Mouse (Mus musculus) intestine, embryonic 14.5 days (tissue): Measurements from ENCODE around the gene Flywch1. TPM values are rescaled to one million over a fixed set of nuclear protein-coding genes. Genes with fewer than 3 reads are reported as not detected.

Experiments used
- ATAC-seq: fragments of 200-750 bp; cut with Nextera tagmentation; replicated peaks from 2 replicates; pipeline ENCODE4 v1.8.0; 2017; ENCODE audit warnings: low read depth, moderate number of reproducible peaks, moderate TSS enrichment, moderate library complexity; ENCODE audit not compliant: low FRiP score, low TSS enrichment
- DNase-seq: peaks from one replicate; pipeline ENCODE4 v3.0.0-alpha.2; 2018; ENCODE audit warnings: low spot score
- H3K27ac ChIP-seq: fragments of 300-500 bp; sonication (generic); 2 replicates; pipeline ENCODE4 v1.5.1; 2014; ENCODE audit warnings: low read depth, mild to moderate bottlenecking, control low read depth
- H3K27me3 ChIP-seq: fragments of 300-500 bp; sonication (generic); replicated peaks from 2 replicates; pipeline ENCODE4 v1.6.1; 2014; ENCODE audit warnings: low read length, control low read depth; ENCODE audit not compliant: control insufficient read depth, insufficient read depth
- H3K36me3 ChIP-seq: fragments of 300-500 bp; sonication (generic); 2 replicates; pipeline ENCODE4 v1.6.1; 2014; ENCODE audit warnings: low read length, control low read depth; ENCODE audit not compliant: control insufficient read depth, insufficient read depth
- H3K4me1 ChIP-seq: fragments of 300-500 bp; sonication (generic); replicated peaks from 2 replicates; pipeline ENCODE4 v1.6.1; 2014; ENCODE audit warnings: low read length, control low read depth, mixed read lengths; ENCODE audit not compliant: control insufficient read depth, insufficient read depth
- H3K4me2 ChIP-seq: fragments of 300-500 bp; sonication (generic); 2 replicates; pipeline ENCODE4 v1.6.1; 2014; ENCODE audit warnings: low read length
- H3K4me3 ChIP-seq: fragments of 300-500 bp; sonication (generic); 2 replicates; pipeline ENCODE4 v1.5.1; 2014; ENCODE audit warnings: low read depth, low read length, control low read depth, mixed read lengths
- H3K9ac ChIP-seq: fragments of 300-500 bp; sonication (generic); 2 replicates; pipeline ENCODE4 v1.6.1; 2014; ENCODE audit warnings: mild to moderate bottlenecking, low read length
- H3K9me3 ChIP-seq: fragments of 300-500 bp; sonication (generic); 2 replicates; pipeline ENCODE4 v1.6.1; 2016; ENCODE audit warnings: low read length, control low read depth; ENCODE audit not compliant: control insufficient read depth
- WGBS: fragments of 180-500 bp; shearing (Covaris S2); extraction: QIAGEN DNeasy Blood & Tissue Kit; methylation state at CpG from one replicate; pipeline ENCODE4 v1.1.7; 2014; 5-methylcytosine and 5-hydroxymethylcytosine counted together
- polyA plus RNA-seq: library from polyadenylated mRNA; unstranded; fragments of >200 nt; fragmentation: Nextera tagmentation; extraction: Ambion mirVana; gene quantifications from 2 replicates; pipeline ENCODE4 v1.2.1, GENCODE M21; 2014

Gene Flywch1
- polyA plus RNA-seq, 1 experiment from 2014 or later, result 69.4 TPM

- Histone ChIP-seq H3K9ac (no peak within 1 kb of the TSS), H3K4me2 (no peak within 1 kb of the TSS), H3K27ac (no peak within 1 kb of the TSS), H3K36me3 (no peaks in the 10 kb centered on the region), H3K4me1 (no peaks in the 10 kb centered on the region; the same call in 1 of the 2 replicates), H3K27me3 (no peaks in the 10 kb centered on the region), H3K4me3 (no peak within 1 kb of the TSS), H3K9me3 (no peaks in the 10 kb centered on the region)
- 49% methylated on average over 7 of the region's 7 CpGs for WGBS
- no peak for ATAC-seq
- no peak for DNase-seq
These were observed 48.9 kb downstream of the Flywch1 start, which contains the start of gene 1520401A03Rik for GRCm38 (mm10) chr17:23722376-23723125. Gene 1520401A03Rik (minus strand): TSS chr17:23722783.

- Histone ChIP-seq H3K4me3 (no peak overlapping the region), H3K27ac (no peak overlapping the region), H3K9me3 (no peaks in the 10 kb centered on the region), H3K4me1 (no peaks in the 10 kb centered on the region; the same call in 1 of the 2 replicates), H3K9ac (no peak overlapping the region), H3K27me3 (no peaks in the 10 kb centered on the region), H3K4me2 (no peak overlapping the region), H3K36me3 (no peaks in the 10 kb centered on the region)
- DNase-seq, result no peak
- ATAC-seq, result no peak
- WGBS, result 89% methylated on average over 2 of the region's 2 CpGs
These were observed 49.5 kb downstream of the Flywch1 start for GRCm38 (mm10) chr17:23721886-23722285.

- H3K4me2 ChIP-seq, result no peak overlapping the region
- H3K27me3 ChIP-seq, result no peaks in the 10 kb centered on the region
- H3K4me1 ChIP-seq, result no peaks in the 10 kb centered on the region
- no peaks in the 10 kb centered on the region for H3K9me3 ChIP-seq
- H3K27ac ChIP-seq, result no peak overlapping the region
- ATAC-seq, result no peak
- WGBS, result 22% methylated on average over 1 of the region's 1 CpGs
- H3K36me3 ChIP-seq, result no peaks in the 10 kb centered on the region
- no peak overlapping the region for H3K9ac ChIP-seq
- no peak overlapping the region for H3K4me3 ChIP-seq
- no peak for DNase-seq
These were observed 51.9 kb downstream of the Flywch1 start for GRCm38 (mm10) chr17:23719455-23719854.

DNA sequence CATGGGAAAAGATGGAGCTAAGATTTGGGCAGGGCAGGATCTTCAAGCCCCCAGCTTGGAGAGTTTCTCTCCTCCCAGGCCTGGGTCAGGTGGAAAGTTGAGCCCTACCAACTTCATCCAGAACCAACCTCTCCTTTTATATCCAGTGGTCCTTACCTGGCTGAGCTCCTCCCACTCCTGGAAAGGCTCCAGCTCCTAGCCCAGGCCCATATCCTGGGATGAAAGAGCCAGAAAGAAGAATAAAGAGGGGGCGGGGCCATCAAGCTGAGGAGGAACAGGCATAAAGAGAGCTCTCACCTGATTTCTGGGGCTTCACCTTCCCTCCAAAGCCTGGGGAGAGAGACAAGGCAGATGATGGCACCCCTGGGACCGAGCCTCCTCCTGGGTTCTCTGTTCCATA, 54.4 kb downstream of the Flywch1 start:
- Histone ChIP-seq H3K4me2 (no peak overlapping the region), H3K9ac (no peak overlapping the region), H3K4me3 (no peak overlapping the region), H3K4me1 (no peaks in the 10 kb centered on the region), H3K27me3 (no peaks in the 10 kb centered on the region), H3K36me3 (no peaks in the 10 kb centered on the region), H3K27ac (no peak overlapping the region), H3K9me3 (no peaks in the 10 kb centered on the region)
- WGBS, result 71% methylated on average over 2 of the region's 2 CpGs
- no peak for DNase-seq
- no peak for ATAC-seq

GRCm38 (mm10) chr17:23706212-23706611, 65.2 kb downstream of the Flywch1 start:
- H3K4me1 ChIP-seq, result no peaks in the 10 kb centered on the region
- 7% methylated on average over 3 of the region's 3 CpGs for WGBS
- no peak overlapping the region for H3K4me2 ChIP-seq
- DNase-seq (peak; percentile 90), ATAC-seq (peak; percentile 66; the same call in 1 of the 2 replicates)
- no peak overlapping the region for H3K9ac ChIP-seq
- 0 out of 2 replicates have a peak, but pooled peaks cover 4% of the 10 kb centered on the region for H3K27me3 ChIP-seq
- no peaks in the 10 kb centered on the region for H3K36me3 ChIP-seq
- no peaks in the 10 kb centered on the region for H3K9me3 ChIP-seq
- H3K27ac ChIP-seq, result no peak overlapping the region
- H3K4me3 ChIP-seq, result no peak overlapping the region

GRCm38 (mm10) chr17:23705525-23706104, 65.8 kb downstream of the Flywch1 start:
- Histone ChIP-seq H3K27ac (no peak overlapping the region), H3K27me3 (peaks cover 9% of the 10 kb centered on the region; the same call in 1 of the 2 replicates), H3K4me3 (no peak overlapping the region), H3K9me3 (no peaks in the 10 kb centered on the region), H3K9ac (no peak overlapping the region), H3K4me2 (no peak overlapping the region), H3K4me1 (no peaks in the 10 kb centered on the region), H3K36me3 (no peaks in the 10 kb centered on the region)
- no peak for DNase-seq
- ATAC-seq, result no peak
- 74% methylated on average over 7 of the region's 7 CpGs for WGBS

- no peak for DNase-seq
- ATAC-seq, result no peak
- no peak overlapping the region for H3K9ac ChIP-seq
These were observed 66.7 kb downstream of the Flywch1 start for GRCm38 (mm10) chr17:23704741-23705140.

DNA sequence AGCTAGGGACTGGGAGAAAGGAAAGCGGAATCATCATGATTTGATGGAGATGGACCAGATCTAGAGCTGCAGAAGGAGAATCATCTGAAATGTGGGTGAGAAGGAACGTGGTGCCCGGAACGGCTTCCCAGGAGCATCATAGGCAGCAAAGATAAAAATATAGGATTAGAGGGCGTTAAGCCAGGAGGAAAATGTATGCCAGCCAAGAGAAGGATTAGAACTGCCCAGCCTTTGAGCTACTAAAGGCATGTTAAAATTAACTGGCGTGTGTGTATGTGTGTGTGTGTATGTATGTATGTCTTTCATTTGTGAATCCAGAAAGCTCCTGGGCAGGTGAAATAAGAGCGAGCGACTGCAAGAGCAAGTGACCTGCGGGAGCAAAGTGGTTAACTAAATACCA, 68.1 kb downstream of the Flywch1 start:
- WGBS, result 86% methylated on average over 9 of the region's 9 CpGs

More at GRCm38 (mm10) chr17:23704741-23705140, 66.7 kb downstream of the Flywch1 start:
- no peak overlapping the region for H3K4me2 ChIP-seq
- peaks cover 12% of the 10 kb centered on the region; the same call in 1 of the 2 replicates for H3K27me3 ChIP-seq
- H3K9me3 ChIP-seq, result no peaks in the 10 kb centered on the region
- 60% methylated on average over 7 of the region's 7 CpGs for WGBS
- H3K4me1 ChIP-seq, result no peaks in the 10 kb centered on the region
- H3K36me3 ChIP-seq, result no peaks in the 10 kb centered on the region
- no peak overlapping the region for H3K4me3 ChIP-seq
- H3K27ac ChIP-seq, result no peak overlapping the region

More for the DNA sequence above, 68.1 kb downstream of the Flywch1 start:
- Histone ChIP-seq H3K36me3 (no peaks in the 10 kb centered on the region), H3K27me3 (peaks cover 25% of the 10 kb centered on the region; the same call in 1 of the 2 replicates), H3K4me2 (no peak overlapping the region), H3K4me3 (no peak overlapping the region), H3K4me1 (no peaks in the 10 kb centered on the region), H3K9ac (no peak overlapping the region), H3K9me3 (no peaks in the 10 kb centered on the region), H3K27ac (no peak overlapping the region)
- no peak for DNase-seq
- ATAC-seq, result no peak
